Mouse (Mus musculus) liver, embryonic 14.5 days (tissue): ENCODE measurements around the gene Gm48552. TPM values are rescaled to one million over a fixed set of nuclear protein-coding genes. Genes with fewer than 3 reads are reported as not detected.

Experiments
- ATAC-seq: fragments of 200-750 bp; cut with Nextera tagmentation; 2 replicates; pipeline ENCODE4 v1.8.0; 2017; ENCODE audit warnings: moderate number of reproducible peaks, mild to moderate bottlenecking, moderate library complexity; ENCODE audit not compliant: insufficient read depth
- DNase-seq, 3 experiments: peaks; one replicate each; pipeline ENCODE4 v3.0.0-alpha.2; 2012 to 2013; ENCODE audit warnings: low read depth in 3 of 3, low spot score in 3 of 3
- H3K27ac ChIP-seq: fragments of 300-500 bp; sonication (generic); 2 replicates; pipeline ENCODE4 v1.5.1; 2014; ENCODE audit warnings: moderate library complexity, mild to moderate bottlenecking, control low read depth, inconsistent platforms
- H3K27me3 ChIP-seq: fragments of 300-500 bp; sonication (generic); 2 replicates; pipeline ENCODE4 v1.6.1; 2014; ENCODE audit warnings: mild to moderate bottlenecking, low read length, moderate library complexity; ENCODE audit not compliant: control insufficient read depth, insufficient read depth
- H3K36me3 ChIP-seq: fragments of 300-500 bp; sonication (generic); replicated peaks from 2 replicates; pipeline ENCODE4 v1.6.1; 2014; ENCODE audit warnings: low read depth; ENCODE audit not compliant: control insufficient read depth, insufficient read depth
- H3K4me1 ChIP-seq, 2 experiments: fragments of 200-500 bp in 1 of 2; fragments of 300-500 bp in 1 of 2; sonication (generic) in 1 of 2; replicated peaks; 2 replicates each; pipeline ENCODE4 v1.6.1; 2012 to 2014; ENCODE audit warnings: antibody characterized with exemption in 1 of 2, inconsistent platforms in 1 of 2, low read length in 1 of 2; ENCODE audit not compliant: control insufficient read depth in 2 of 2, insufficient read depth in 2 of 2
- H3K4me2 ChIP-seq: fragments of 300-500 bp; sonication (generic); 2 replicates; pipeline ENCODE4 v1.6.1; 2014; ENCODE audit warnings: low read depth, mild to moderate bottlenecking, control low read depth, moderate library complexity
- H3K4me3 ChIP-seq, 2 experiments: fragments of 200-500 bp in 1 of 2; fragments of 300-500 bp in 1 of 2; sonication (generic) in 1 of 2; 2 replicates each; pipeline ENCODE4 v1.5.1; 2012 to 2014; ENCODE audit warnings: low read depth in 2 of 2, low read length in 2 of 2, mild to moderate bottlenecking in 2 of 2, control low read depth in 1 of 2, inconsistent platforms in 1 of 2, moderate library complexity in 1 of 2; ENCODE audit not compliant: insufficient read depth in 1 of 2
- H3K9ac ChIP-seq: fragments of 300-500 bp; sonication (generic); replicated peaks from 2 replicates; pipeline ENCODE4 v1.6.1; 2014; ENCODE audit warnings: mild to moderate bottlenecking, control low read depth, moderate library complexity
- H3K9me3 ChIP-seq: fragments of 300-500 bp; sonication (generic); 2 replicates; pipeline ENCODE4 v1.6.1; 2016; ENCODE audit warnings: low read length, mixed read lengths; ENCODE audit not compliant: control insufficient read depth
- CTCF ChIP-seq: IDR thresholded peaks from 2 replicates; pipeline ENCODE4 v1.5.1; 2016; ENCODE audit warnings: antibody characterized with exemption, low read depth, control low read depth
- EP300 ChIP-seq: IDR thresholded peaks from 2 replicates; pipeline ENCODE4 v1.6.1; 2016; ENCODE audit warnings: antibody characterized with exemption, low read depth
- WGBS: fragments of 180-500 bp; shearing (Covaris S2); extraction: QIAGEN DNeasy Blood & Tissue Kit; methylation state at CpG from one replicate; pipeline ENCODE4 v1.1.7; 2014; ENCODE audit not compliant: insufficient replicate concordance; 5-methylcytosine and 5-hydroxymethylcytosine counted together
- polyA plus RNA-seq, 2 experiments: library from polyadenylated mRNA; depleted of rRNA in 1 of 2; stranded (reverse) in 1 of 2; unstranded in 1 of 2; fragments of >200 nt; fragmentation: Nextera tagmentation in 1 of 2; extraction: Ambion mirVana in 1 of 2; gene quantifications; 2 replicates each; pipeline versions ENCODE4 v1.2.1 to v1.2.3; 2012 to 2014

Gene Gm48552
- polyA plus RNA-seq, 2 experiments, result 0.36 to 0.90 TPM

DNA sequence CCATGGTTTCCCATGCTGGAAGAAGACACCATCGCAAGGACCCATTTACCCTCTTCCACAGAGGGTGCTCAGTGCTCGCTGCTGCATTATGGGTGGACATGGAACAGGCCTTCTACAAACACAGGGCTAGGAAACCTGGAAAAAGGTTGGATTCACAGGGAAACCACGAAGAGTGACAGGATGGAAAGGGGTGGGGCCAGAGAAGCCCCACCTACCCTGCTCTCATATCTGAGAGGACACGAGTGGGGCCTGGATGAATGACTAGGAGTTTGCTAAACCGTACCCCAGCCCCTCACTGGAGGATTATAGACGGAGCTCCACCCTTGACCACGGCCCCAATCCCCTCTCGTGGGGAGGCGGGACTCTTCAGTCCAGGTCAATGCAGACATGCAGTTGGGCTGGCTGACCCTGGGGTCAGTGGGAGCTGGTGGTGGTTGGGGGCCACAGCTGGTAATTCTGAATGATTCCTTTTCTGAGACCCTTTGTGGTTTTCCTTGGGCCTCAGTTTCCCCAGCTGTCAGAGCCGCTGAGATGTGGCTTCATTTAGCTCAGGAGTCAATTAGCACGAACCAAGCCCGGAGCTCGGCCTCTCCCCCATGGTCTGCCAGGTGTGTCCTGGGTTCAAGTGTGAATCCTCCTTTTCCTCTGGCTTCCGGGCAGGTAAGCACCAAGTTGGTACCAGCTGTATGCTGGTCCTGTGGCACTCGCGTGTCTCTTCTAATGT is 23.9 kb downstream of the Gm48552 start:
- H3K9ac ChIP-seq, result no peak overlapping the region
- no peaks in the 10 kb centered on the region for H3K36me3 ChIP-seq
- H3K27ac ChIP-seq, result no peak overlapping the region
- ATAC-seq (no peak), DNase-seq (no peak)
- H3K9me3 ChIP-seq, result no peaks in the 10 kb centered on the region
- no peak for TF ChIP-seq EP300
- no peak for TF ChIP-seq CTCF
- H3K4me3 ChIP-seq, result no peak overlapping the region
- peaks cover 2 to 15% of the 10 kb centered on the region in 2 experiments; a peak in 2 of 4 replicates for H3K4me1 ChIP-seq
- H3K4me2 ChIP-seq, result no peak overlapping the region
- peaks cover 10% of the 10 kb centered on the region for H3K27me3 ChIP-seq
- WGBS, result 62% methylated on average over 16 of the region's 16 CpGs

DNA sequence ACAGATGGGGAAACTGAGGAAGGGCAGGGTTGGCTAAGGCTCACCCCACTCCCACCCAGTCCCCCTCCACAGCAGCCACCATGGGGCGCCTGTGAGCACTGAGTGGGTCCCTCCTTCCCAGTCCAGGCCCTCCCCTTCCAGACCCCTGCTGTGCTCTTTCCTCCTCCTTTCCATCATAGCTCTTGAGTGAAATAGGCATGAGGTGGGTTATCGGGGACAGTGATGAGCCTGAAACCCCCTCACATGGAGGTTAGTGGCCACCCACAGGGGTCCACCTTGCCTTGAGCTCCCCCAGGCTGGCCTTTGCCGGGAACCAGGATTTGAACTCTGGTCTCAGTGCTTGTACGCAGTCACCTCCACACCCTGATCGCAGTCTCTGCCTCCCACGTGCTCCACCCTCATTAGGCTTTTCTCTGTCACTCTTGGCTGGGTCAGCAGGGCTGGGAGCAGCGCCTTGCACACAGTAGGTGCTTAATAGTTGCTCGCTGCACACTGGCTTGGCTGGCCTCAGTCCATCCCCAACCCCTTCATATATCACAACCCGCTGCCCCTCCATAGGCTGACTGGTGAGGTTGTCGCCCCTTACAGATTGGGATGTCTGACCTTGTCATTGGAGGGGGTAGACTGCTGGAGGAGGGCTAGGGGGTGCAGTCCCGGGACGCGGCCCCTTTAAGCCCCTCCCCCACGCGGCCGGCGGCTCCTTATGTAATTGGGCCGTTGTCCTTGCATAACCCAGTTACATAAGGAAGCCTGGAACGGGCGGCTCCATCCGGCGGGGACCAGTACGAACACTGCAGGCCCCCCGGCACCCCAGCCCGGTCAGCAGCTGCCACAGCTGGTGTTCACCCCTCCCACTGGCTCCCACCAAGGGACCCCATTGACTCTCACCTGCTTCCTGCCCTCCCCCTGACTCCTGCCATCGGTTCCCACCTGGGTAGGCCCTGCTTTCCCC is 24.8 kb downstream of the Gm48552 start:
- Histone ChIP-seq H3K4me1 (peaks cover 2 to 8% of the 10 kb centered on the region in 2 experiments; a peak in 2 of 4 replicates), H3K4me3 (no peak overlapping the region), H3K27ac (no peak overlapping the region), H3K36me3 (no peaks in the 10 kb centered on the region), H3K9ac (no peak overlapping the region), H3K9me3 (no peaks in the 10 kb centered on the region), H3K4me2 (peak overlapping the region; percentile 40), H3K27me3 (peaks cover 2% of the 10 kb centered on the region; the same call in 1 of the 2 replicates)
- ATAC-seq (peak; percentile 14; the same call in 1 of the 2 replicates), DNase-seq (no peak)
- TF ChIP-seq CTCF, result peak; percentile 28
- peak; percentile 60 for TF ChIP-seq EP300
- WGBS, result 23% methylated on average over 26 of the region's 26 CpGs

- ATAC-seq, result no peak
- no peak overlapping the region for H3K4me2 ChIP-seq
- DNase-seq, result no peak
These were observed 25.9 kb downstream of the Gm48552 start for GRCm38 (mm10) chr10:81414682-81415081.

DNA sequence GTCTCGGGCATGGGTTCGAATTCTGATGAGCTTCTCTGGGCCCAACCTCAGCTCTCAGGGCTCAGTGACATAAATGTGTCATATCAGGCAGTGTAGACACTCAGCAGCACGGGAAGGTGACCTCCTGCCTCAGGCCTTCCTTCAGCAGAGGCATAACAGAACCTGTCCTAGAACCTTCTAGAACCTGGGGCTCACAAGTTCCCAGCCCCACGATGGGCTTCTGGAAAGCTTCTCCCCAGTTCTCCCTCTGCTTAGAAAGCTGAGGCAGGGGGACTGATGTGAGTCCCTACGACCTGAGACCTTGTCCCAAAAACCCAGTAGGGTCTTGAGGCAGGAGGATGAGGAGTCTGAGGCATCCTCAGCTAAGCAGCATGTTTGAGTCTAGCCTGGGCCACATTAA is 26.3 kb downstream of the Gm48552 start:
- Histone ChIP-seq H3K9ac (no peak overlapping the region), H3K9me3 (no peaks in the 10 kb centered on the region), H3K4me2 (no peak overlapping the region), H3K4me3 (no peak overlapping the region), H3K27me3 (no peaks in the 10 kb centered on the region), H3K27ac (no peak overlapping the region), H3K4me1 (peaks cover 2 to 10% of the 10 kb centered on the region in 2 experiments; a peak in 2 of 4 replicates), H3K36me3 (no peaks in the 10 kb centered on the region)
- no peak for TF ChIP-seq CTCF
- TF ChIP-seq EP300, result no peak
- ATAC-seq (no peak), DNase-seq (no peak)
- WGBS, result 59% methylated on average over 5 of the region's 5 CpGs

More at GRCm38 (mm10) chr10:81414682-81415081, 25.9 kb downstream of the Gm48552 start:
- H3K27me3 ChIP-seq, result no peaks in the 10 kb centered on the region
- no peak for TF ChIP-seq EP300
- TF ChIP-seq CTCF, result no peak
- H3K36me3 ChIP-seq, result no peaks in the 10 kb centered on the region
- no peak overlapping the region for H3K27ac ChIP-seq
- H3K9me3 ChIP-seq, result no peaks in the 10 kb centered on the region
- H3K9ac ChIP-seq, result no peak overlapping the region
- no peak overlapping the region for H3K4me3 ChIP-seq
- peaks cover 2 to 10% of the 10 kb centered on the region in 2 experiments; a peak in 2 of 4 replicates for H3K4me1 ChIP-seq
